Mouse (Mus musculus) lung, embryonic 15.5 days (tissue): ENCODE results near the gene Nrg3. TPM values are rescaled to one million over a fixed set of nuclear protein-coding genes. Genes with fewer than 3 reads are reported as not detected.
"Not testable (repeated sequence)": the region's sequence is repeated elsewhere in the genome, so short reads cannot be mapped to it uniquely, and the experiment has no call there.

Experiments
- ATAC-seq: fragments of 200-750 bp; cut with Nextera tagmentation; 2 replicates; pipeline ENCODE4 v1.8.0; 2017; ENCODE audit warnings: moderate number of reproducible peaks, borderline replicate concordance; ENCODE audit not compliant: low FRiP score, low TSS enrichment; ENCODE audit errors: extremely low read depth
- H3K27ac ChIP-seq: fragments of 300-500 bp; sonication (generic); 2 replicates; pipeline ENCODE4 v1.5.1; 2015; ENCODE audit warnings: moderate library complexity, mild to moderate bottlenecking, inconsistent platforms
- H3K27me3 ChIP-seq: fragments of 300-500 bp; sonication (generic); 2 replicates; pipeline ENCODE4 v1.6.1; 2015; ENCODE audit warnings: inconsistent platforms
- H3K36me3 ChIP-seq: fragments of 300-500 bp; sonication (generic); 2 replicates; pipeline ENCODE4 v1.6.1; 2015; ENCODE audit warnings: inconsistent platforms
- H3K4me1 ChIP-seq: fragments of 300-500 bp; sonication (generic); 2 replicates; pipeline ENCODE4 v1.6.1; 2015; ENCODE audit warnings: inconsistent platforms
- H3K4me2 ChIP-seq: fragments of 300-500 bp; sonication (generic); 2 replicates; pipeline ENCODE4 v1.6.1; 2015; ENCODE audit warnings: inconsistent platforms, mild to moderate bottlenecking, moderate library complexity
- H3K4me3 ChIP-seq: fragments of 300-500 bp; sonication (generic); 2 replicates; pipeline ENCODE4 v1.5.1; 2015; ENCODE audit warnings: mild to moderate bottlenecking, inconsistent platforms
- H3K9ac ChIP-seq: fragments of 300-500 bp; sonication (generic); 2 replicates; pipeline ENCODE4 v1.6.1; 2015; ENCODE audit warnings: inconsistent platforms
- H3K9me3 ChIP-seq: fragments of 300-500 bp; sonication (generic); 2 replicates; pipeline ENCODE4 v1.6.1; 2016; ENCODE audit warnings: inconsistent platforms
- WGBS: fragments of 180-500 bp; shearing (Covaris S2); methylation state at CpG from one replicate; pipeline ENCODE4 v1.1.7; 2015; 5-methylcytosine and 5-hydroxymethylcytosine counted together
- polyA plus RNA-seq: library from polyadenylated mRNA; unstranded; fragments of >200 nt; fragmentation: Nextera tagmentation; extraction: Ambion mirVana; gene quantifications from 2 replicates; pipeline ENCODE4 v1.2.1, GENCODE M21; 2015

The Nrg3 gene
- polyA plus RNA-seq, 1 experiment from 2014 or later, result 0.19 TPM

- Histone ChIP-seq H3K27me3 (no peaks in the 10 kb centered on the region), H3K36me3 (no peaks in the 10 kb centered on the region), H3K27ac (no peak overlapping the region), H3K4me3 (no peak overlapping the region), H3K9me3 (no peaks in the 10 kb centered on the region), H3K4me2 (no peak overlapping the region), H3K9ac (no peak overlapping the region), H3K4me1 (no peaks in the 10 kb centered on the region)
- whole genome bisulfite sequencing, result 59% methylated on average over 2 of the region's 2 CpGs
- no peak for ATAC-seq
Observed at GRCm38 (mm10) chr14:39173709-39174108, 299.2 kb downstream of the Nrg3 start.

DNA sequence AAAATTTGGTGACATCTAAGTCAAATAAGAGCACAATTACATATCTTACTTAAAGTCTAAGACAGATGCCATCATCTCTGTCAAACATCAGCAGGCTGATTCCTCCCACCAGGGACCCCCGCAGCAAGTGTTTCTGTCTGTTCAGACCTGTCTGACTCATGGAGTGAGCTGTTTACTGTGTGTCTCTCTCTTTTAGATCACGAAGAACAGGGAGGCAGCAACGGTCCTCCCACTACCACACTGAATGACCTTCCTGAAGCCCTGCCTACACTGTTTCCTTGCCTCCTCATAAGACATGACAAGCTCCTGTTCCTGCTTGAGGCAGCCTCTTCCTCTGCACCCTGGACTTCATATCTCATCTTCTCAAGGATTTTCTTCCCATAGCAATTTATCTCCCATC, 312.7 kb downstream of the Nrg3 start:
- Histone ChIP-seq H3K4me1 (no peaks in the 10 kb centered on the region), H3K9me3 (no peaks in the 10 kb centered on the region), H3K4me2 (no peak overlapping the region), H3K36me3 (no peaks in the 10 kb centered on the region), H3K27me3 (no peaks in the 10 kb centered on the region), H3K9ac (no peak overlapping the region), H3K27ac (no peak overlapping the region), H3K4me3 (no peak overlapping the region)
- 65% methylated on average over 3 of the region's 3 CpGs for WGBS
- ATAC-seq, result no peak

GRCm38 (mm10) chr14:39155462-39155861, 317.4 kb downstream of the Nrg3 start:
- Histone ChIP-seq H3K4me1 (no peaks in the 10 kb centered on the region), H3K9ac (no peak overlapping the region), H3K27me3 (no peaks in the 10 kb centered on the region), H3K9me3 (no peaks in the 10 kb centered on the region), H3K4me3 (no peak overlapping the region), H3K36me3 (no peaks in the 10 kb centered on the region), H3K27ac (no peak overlapping the region), H3K4me2 (no peak overlapping the region)
- no peak for ATAC-seq
- 23% methylated on average over 1 of the region's 1 CpGs for WGBS

- Histone ChIP-seq H3K27ac (no peak overlapping the region), H3K9ac (no peak overlapping the region), H3K9me3 (no peaks in the 10 kb centered on the region), H3K4me1 (no peaks in the 10 kb centered on the region), H3K27me3 (no peaks in the 10 kb centered on the region), H3K36me3 (no peaks in the 10 kb centered on the region), H3K4me2 (no peak overlapping the region), H3K4me3 (no peak overlapping the region)
- no peak for ATAC-seq
- 80% methylated on average over 2 of the region's 2 CpGs for WGBS
Observed at GRCm38 (mm10) chr14:39129766-39130165, 343.1 kb downstream of the Nrg3 start.

GRCm38 (mm10) chr14:39117977-39118376, 354.9 kb downstream of the Nrg3 start:
- Histone ChIP-seq H3K4me1 (no peaks in the 10 kb centered on the region), H3K4me2 (no peak overlapping the region), H3K9me3 (no peaks in the 10 kb centered on the region), H3K4me3 (no peak overlapping the region), H3K9ac (no peak overlapping the region), H3K27ac (no peak overlapping the region), H3K36me3 (no peaks in the 10 kb centered on the region), H3K27me3 (no peaks in the 10 kb centered on the region)
- no peak for ATAC-seq
- WGBS, result 59% methylated on average over 3 of the region's 3 CpGs

DNA sequence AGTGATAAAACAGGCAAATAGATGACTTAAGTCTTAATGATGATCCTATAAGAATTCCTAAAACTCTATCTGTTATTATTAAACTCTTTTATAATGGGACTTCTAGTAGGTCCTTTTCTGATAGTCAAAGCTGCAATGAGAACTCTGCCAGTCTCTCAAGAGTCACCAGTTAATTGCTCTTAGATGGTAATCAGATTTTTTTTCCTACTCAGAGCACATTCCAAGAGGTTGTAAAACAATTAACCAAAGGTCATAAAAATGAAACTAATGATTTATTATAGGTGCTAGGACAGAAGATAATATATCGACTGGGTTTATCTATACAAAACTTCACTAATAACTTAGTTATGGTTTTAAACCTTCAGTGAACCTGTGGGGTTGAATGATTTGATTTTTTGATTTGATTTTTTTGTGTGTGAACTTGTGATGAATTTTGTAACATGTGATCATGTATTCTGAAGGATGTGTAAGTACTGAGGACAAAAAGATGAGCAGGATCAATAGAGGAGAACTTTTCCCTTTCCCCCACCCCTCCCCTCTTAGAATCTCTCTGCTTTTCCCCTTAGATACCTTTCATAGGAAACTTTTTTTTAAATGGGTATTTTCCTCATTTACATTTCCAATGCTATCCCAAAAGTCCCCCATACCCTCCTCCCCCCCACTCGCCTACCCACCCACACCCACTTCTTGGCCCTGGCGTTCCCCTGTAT, 356.2 kb downstream of the Nrg3 start:
- H3K9me3 ChIP-seq, result not testable (repeated sequence)
- WGBS, result 77% methylated on average over 3 of the region's 3 CpGs

DNA sequence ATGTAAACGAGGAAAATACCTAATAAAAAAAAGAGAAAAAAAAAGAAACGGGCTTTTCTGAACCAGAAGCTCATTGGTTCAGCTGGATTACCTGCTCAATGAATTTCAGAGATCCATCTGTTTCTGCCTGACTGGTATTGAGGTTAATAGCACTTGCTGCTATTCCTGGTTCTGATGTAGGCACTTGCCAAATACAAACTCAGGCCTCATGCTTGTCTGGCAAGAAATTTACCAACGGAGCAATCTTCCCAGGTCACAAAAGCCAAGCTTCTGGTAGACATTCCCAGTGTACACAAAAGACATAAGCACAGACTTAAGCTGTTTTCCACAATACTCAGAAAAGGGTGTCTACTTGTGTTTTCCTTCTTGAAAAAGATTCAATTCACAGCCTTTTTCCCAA, 363.3 kb downstream of the Nrg3 start:
- 78% methylated on average over 3 of the region's 3 CpGs for WGBS
- no peak for ATAC-seq
- H3K4me3 ChIP-seq, result no peak overlapping the region

More for the DNA sequence above, 356.2 kb downstream of the Nrg3 start:
- not testable (repeated sequence) for H3K4me2 ChIP-seq, H3K27me3 ChIP-seq, H3K9ac ChIP-seq, H3K36me3 ChIP-seq, H3K4me1 ChIP-seq, ATAC-seq, H3K4me3 ChIP-seq, H3K27ac ChIP-seq

DNA sequence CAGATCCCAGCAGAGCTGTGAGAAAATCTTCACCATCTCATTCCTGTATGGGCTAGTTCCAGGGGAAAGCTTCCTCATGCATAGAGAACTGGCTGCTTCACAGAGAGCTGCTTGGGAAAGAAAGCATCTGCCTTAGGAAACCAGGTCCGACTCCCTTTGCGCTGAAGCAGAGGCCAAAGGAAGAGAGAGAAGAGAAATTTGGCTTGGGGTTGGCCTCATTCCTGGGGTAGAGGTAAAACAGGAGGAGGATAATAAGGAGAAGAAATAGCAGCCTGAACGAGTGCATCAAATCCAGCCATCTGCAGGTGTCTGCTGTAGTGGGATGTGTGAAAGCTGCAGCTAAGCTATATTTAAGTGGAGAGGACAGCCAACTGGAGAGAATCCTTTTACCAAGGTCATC, 366.1 kb downstream of the Nrg3 start:
- ATAC-seq, result no peak
- Histone ChIP-seq H3K27ac (no peak overlapping the region), H3K4me1 (no peaks in the 10 kb centered on the region), H3K4me2 (no peak overlapping the region), H3K9ac (no peak overlapping the region), H3K27me3 (no peaks in the 10 kb centered on the region), H3K9me3 (no peaks in the 10 kb centered on the region), H3K4me3 (no peak overlapping the region), H3K36me3 (no peaks in the 10 kb centered on the region)
- 77% methylated on average over 3 of the region's 3 CpGs for WGBS

More for the DNA sequence above, 363.3 kb downstream of the Nrg3 start:
- H3K9me3 ChIP-seq, result no peaks in the 10 kb centered on the region
- no peak overlapping the region for H3K4me2 ChIP-seq
- no peak overlapping the region for H3K9ac ChIP-seq
- no peaks in the 10 kb centered on the region for H3K36me3 ChIP-seq
- H3K4me1 ChIP-seq, result no peaks in the 10 kb centered on the region
- H3K27ac ChIP-seq, result no peak overlapping the region
- no peaks in the 10 kb centered on the region for H3K27me3 ChIP-seq

DNA sequence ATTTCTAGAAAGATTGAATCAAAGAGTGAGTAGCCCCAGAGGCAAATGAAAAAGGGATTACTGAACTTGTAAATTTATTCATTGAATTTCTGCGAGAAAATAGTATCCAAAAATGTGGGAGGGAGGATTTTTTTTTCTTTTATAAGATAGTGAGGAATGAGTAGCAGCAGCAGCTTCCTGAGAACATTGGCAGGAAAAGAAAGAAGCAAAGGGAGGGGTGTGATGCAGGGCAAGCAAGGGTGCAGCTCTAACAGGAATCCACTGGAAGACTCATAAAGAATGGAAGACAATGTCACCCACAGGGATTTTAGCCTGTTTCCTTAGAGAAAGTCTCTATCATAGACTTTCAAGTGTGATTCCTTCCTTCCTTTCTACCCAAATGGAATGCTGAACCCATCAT, 377.7 kb downstream of the Nrg3 start:
- no peaks in the 10 kb centered on the region for H3K9me3 ChIP-seq
- 59% methylated on average over 1 of the region's 1 CpGs for WGBS
- no peaks in the 10 kb centered on the region for H3K4me1 ChIP-seq
- no peak overlapping the region for H3K4me2 ChIP-seq
- no peaks in the 10 kb centered on the region for H3K27me3 ChIP-seq
- no peaks in the 10 kb centered on the region for H3K36me3 ChIP-seq
- H3K4me3 ChIP-seq, result no peak overlapping the region
- no peak overlapping the region for H3K9ac ChIP-seq
- H3K27ac ChIP-seq, result no peak overlapping the region
- no peak for ATAC-seq

DNA sequence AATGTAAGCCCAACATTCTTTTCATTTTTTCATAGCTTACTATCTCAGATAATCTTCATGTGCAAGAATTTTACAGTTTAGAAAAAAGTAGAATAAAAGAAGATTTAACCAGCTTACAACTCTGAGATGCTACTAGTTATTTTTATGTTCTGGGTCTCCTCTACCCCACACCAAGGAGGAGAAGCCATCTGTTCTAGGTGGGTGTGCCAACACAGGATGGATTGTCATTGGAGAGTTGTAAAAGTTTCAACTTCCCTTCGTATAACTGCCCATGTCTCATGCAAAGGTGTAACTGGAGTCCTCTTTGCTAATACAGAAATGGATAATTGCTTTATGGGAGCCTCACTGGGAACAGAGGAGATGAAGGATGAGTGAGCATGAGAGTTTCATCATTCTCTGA, 393.4 kb downstream of the Nrg3 start:
- no peak for ATAC-seq
- Histone ChIP-seq H3K4me3 (no peak overlapping the region), H3K4me1 (no peaks in the 10 kb centered on the region), H3K27me3 (no peaks in the 10 kb centered on the region), H3K9ac (no peak overlapping the region), H3K27ac (no peak overlapping the region), H3K9me3 (no peaks in the 10 kb centered on the region), H3K36me3 (no peaks in the 10 kb centered on the region), H3K4me2 (no peak overlapping the region)
- WGBS, result 64% methylated on average over 1 of the region's 1 CpGs

GRCm38 (mm10) chr14:39051542-39051941, 421.3 kb downstream of the Nrg3 start:
- Histone ChIP-seq H3K4me3 (no peak overlapping the region), H3K36me3 (no peaks in the 10 kb centered on the region), H3K4me2 (no peak overlapping the region), H3K27me3 (no peaks in the 10 kb centered on the region), H3K9ac (no peak overlapping the region), H3K4me1 (no peaks in the 10 kb centered on the region), H3K9me3 (no peaks in the 10 kb centered on the region), H3K27ac (no peak overlapping the region)
- ATAC-seq, result no peak
- WGBS, result 77% methylated on average over 2 of the region's 2 CpGs

DNA sequence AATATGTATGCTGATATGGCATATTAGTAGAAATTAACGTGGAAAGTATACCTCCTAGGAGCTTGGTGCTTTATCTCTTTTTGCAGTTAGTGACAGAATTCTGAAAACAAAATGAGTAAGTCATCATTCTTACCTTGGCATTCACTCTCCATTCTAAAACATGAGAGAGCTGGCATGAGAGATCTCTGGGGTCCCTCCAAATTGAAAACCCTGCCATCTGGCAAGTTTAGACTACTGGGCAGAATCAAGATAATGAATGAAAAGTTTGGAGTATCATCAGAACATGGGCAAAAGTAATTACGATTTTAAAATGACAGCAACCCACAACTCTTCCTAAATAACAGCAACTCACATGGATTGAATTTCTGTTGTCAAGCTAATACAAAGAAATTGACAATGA, 423.9 kb downstream of the Nrg3 start:
- Histone ChIP-seq H3K27ac (no peak overlapping the region), H3K27me3 (no peaks in the 10 kb centered on the region), H3K9ac (no peak overlapping the region), H3K4me2 (no peak overlapping the region), H3K4me3 (no peak overlapping the region), H3K36me3 (no peaks in the 10 kb centered on the region), H3K9me3 (no peaks in the 10 kb centered on the region), H3K4me1 (no peaks in the 10 kb centered on the region)
- no peak for ATAC-seq
- WGBS, result 55% methylated on average over 2 of the region's 2 CpGs

DNA sequence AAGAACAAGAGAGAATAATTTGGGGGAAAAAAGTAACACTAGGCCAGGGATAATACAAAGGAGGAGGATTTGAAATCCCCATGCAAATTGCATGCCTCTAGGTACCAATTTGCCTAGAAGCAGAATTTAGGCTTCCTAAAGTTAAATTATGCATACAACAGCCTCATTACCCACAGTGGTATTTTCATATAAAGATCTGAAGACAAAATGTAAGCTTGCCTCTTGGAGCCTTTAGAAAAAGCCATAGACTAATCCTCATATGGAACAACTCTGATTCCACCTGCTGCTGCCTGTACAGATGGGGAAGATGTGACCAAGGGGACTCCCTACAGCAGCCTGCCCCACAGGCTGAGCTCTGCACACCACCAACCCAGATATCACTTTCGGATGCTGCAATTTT, 428.6 kb downstream of the Nrg3 start:
- Histone ChIP-seq H3K36me3 (no peaks in the 10 kb centered on the region), H3K9me3 (no peaks in the 10 kb centered on the region), H3K9ac (no peak overlapping the region), H3K4me2 (no peak overlapping the region), H3K4me1 (no peaks in the 10 kb centered on the region), H3K27me3 (no peaks in the 10 kb centered on the region), H3K4me3 (no peak overlapping the region), H3K27ac (no peak overlapping the region)
- no peak for ATAC-seq
- 52% methylated on average over 1 of the region's 1 CpGs for WGBS
